Mouse (Mus musculus) heart, embryonic 11.5 days (tissue): ENCODE results near the gene Cbarp. TPM values are rescaled to one million over a fixed set of nuclear protein-coding genes. Genes with fewer than 3 reads are reported as not detected.

Experiments
- ATAC-seq: fragments of 200-750 bp; cut with Nextera tagmentation; replicated peaks from 2 replicates; pipeline ENCODE4 v1.8.0; 2017; ENCODE audit warnings: moderate library complexity; ENCODE audit not compliant: insufficient number of reproducible peaks, low FRiP score, low TSS enrichment
- H3K27ac ChIP-seq: fragments of 300-500 bp; sonication (generic); 2 replicates; pipeline ENCODE4 v1.5.1; 2014; ENCODE audit warnings: mild to moderate bottlenecking, low read depth, low read length
- H3K27me3 ChIP-seq: fragments of 300-500 bp; sonication (generic); 2 replicates; pipeline ENCODE4 v1.6.1; 2014; ENCODE audit warnings: mild to moderate bottlenecking, low read length, mixed read lengths; ENCODE audit not compliant: control insufficient read depth, insufficient read depth
- H3K36me3 ChIP-seq: fragments of 300-500 bp; sonication (generic); 2 replicates; pipeline ENCODE4 v1.6.1; 2014; ENCODE audit warnings: mild to moderate bottlenecking, low read length, moderate library complexity, mixed read lengths; ENCODE audit not compliant: control insufficient read depth, insufficient read depth
- H3K4me1 ChIP-seq: fragments of 300-500 bp; sonication (generic); 2 replicates; pipeline ENCODE4 v1.6.1; 2014; ENCODE audit warnings: low read length; ENCODE audit not compliant: control insufficient read depth, insufficient read depth
- H3K4me2 ChIP-seq: fragments of 300-500 bp; sonication (generic); 2 replicates; pipeline ENCODE4 v1.6.1; 2014; ENCODE audit warnings: mild to moderate bottlenecking, moderate library complexity
- H3K4me3 ChIP-seq: fragments of 300-500 bp; sonication (generic); 2 replicates; pipeline ENCODE4 v1.5.1; 2014; ENCODE audit warnings: low read depth, low read length
- H3K9ac ChIP-seq: fragments of 300-500 bp; sonication (generic); 2 replicates; pipeline ENCODE4 v1.6.1; 2014; ENCODE audit warnings: mild to moderate bottlenecking, low read depth, low read length, moderate library complexity
- H3K9me3 ChIP-seq: fragments of 300-500 bp; sonication (generic); replicated peaks from 2 replicates; pipeline ENCODE4 v1.6.1; 2016; ENCODE audit warnings: low read length; ENCODE audit not compliant: control insufficient read depth
- WGBS: fragments of 180-500 bp; shearing (Covaris S2); extraction: QIAGEN DNeasy Blood & Tissue Kit; methylation state at CpG from one replicate; pipeline ENCODE4 v1.1.7; 2014; ENCODE audit not compliant: insufficient replicate concordance; 5-methylcytosine and 5-hydroxymethylcytosine counted together
- polyA plus RNA-seq: library from polyadenylated mRNA; unstranded; fragments of >200 nt; fragmentation: Nextera tagmentation; extraction: Ambion mirVana; gene quantifications from 2 replicates; pipeline ENCODE4 v1.2.1, GENCODE M21; 2014

Cbarp gene
- polyA plus RNA-seq, 1 experiment from 2014 or later = 2.7 TPM

DNA sequence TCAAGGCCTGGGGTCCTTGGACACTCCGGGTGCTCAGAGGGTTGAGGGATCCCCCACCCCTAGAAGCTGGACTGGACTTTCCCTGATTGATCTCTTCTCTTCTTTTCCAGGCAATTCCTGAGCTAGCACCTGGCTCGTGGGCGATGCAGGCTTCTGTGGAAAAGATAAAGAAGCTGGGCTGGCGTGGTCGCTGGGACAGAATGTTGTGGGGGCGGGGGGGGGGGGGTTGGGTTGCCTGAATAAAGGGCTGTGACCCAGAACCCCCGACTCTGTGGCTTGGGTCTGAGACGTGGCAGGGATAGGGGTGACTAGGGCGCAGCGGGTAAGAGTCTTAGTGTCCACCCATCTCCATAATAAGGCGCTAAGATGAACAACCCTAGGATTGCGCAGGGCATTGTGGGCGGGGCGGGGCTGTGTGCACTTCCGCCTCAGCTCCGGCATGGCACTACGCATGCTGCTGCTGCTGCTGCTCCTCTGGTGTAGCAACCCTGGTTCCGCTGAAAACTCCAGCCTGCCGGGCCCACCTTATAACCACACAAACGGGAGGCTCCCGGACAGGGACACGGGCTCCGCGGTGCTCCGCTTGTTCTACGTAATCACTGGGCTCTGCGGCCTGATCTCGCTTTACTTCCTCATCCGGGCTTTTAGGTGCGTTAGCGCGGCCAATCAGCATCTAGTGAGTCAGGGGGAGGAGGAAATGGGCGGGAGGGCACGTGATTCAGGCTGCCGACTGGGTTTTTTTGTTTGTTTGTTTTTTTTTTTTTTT is 32.1 kb upstream of the Cbarp start, which contains the start of gene 1600002K03Rik:
1600002K03Rik (plus strand) TSS at position 418 of the 766 bp plus-strand sequence.
- Histone ChIP-seq H3K9me3 (no peaks in the 10 kb centered on the region), H3K27me3 (no peaks in the 10 kb centered on the region), H3K4me1 (peaks cover 17% of the 10 kb centered on the region), H3K27ac (peak within 1 kb of the TSS; percentile 80), H3K4me3 (peak within 1 kb of the TSS; percentile 65), H3K36me3 (peaks cover 20% of the 10 kb centered on the region), H3K4me2 (peak within 1 kb of the TSS; percentile 72), H3K9ac (peak within 1 kb of the TSS; percentile 80)
- 5% methylated on average over 35 of the region's 35 CpGs for WGBS
- ATAC-seq = peak; percentile 65

DNA sequence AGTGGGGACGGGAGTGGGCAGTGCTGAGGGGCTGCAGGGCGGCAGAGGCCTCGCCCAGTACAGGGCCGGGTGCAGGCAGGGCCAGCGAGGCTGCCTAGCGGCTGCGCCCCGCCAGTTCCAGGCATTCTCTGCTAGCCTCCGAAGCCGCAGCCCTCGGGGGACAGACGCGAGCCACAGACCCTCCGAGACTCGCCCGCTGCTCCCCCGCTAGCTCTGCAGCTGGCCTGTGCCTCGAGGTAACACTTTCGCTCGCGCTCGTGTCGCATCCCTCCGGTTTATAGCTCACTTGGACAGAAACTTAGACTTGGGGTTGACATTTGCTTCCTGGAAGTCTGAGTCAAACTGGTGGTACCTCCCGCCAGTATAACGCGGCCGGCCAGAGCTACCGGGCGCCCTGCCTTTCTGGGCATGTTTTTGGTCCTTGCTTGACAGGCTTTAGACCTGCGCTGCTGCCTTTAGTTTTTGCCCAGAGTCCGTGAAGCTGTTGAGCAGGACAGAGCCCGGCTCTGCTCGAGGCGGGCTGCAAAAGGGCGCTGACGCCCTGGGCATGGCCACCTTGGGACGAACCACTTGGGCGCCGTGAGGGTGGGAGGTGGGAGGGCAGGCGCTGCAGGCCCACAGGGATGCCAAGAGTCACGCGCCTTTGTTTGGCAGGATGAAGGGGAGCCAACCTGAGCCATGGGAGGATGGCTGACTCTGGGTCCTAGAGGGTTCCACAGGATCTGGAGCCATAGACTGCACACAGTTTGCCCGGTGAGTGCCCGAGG is 31.3 kb upstream of the Cbarp start:
- peak overlapping the region; percentile 72 for H3K4me2 ChIP-seq
- H3K4me1 ChIP-seq = peaks cover 15% of the 10 kb centered on the region
- 84% methylated on average over 45 of the region's 45 CpGs for WGBS
- H3K36me3 ChIP-seq = peaks cover 20% of the 10 kb centered on the region
- H3K9me3 ChIP-seq = no peaks in the 10 kb centered on the region
- H3K27me3 ChIP-seq = no peaks in the 10 kb centered on the region
- no peak for ATAC-seq
- H3K4me3 ChIP-seq = peak overlapping the region; percentile 65
- peak overlapping the region; percentile 80; the same call in 1 of the 2 replicates for H3K9ac ChIP-seq
- H3K27ac ChIP-seq = peak overlapping the region; percentile 80

DNA sequence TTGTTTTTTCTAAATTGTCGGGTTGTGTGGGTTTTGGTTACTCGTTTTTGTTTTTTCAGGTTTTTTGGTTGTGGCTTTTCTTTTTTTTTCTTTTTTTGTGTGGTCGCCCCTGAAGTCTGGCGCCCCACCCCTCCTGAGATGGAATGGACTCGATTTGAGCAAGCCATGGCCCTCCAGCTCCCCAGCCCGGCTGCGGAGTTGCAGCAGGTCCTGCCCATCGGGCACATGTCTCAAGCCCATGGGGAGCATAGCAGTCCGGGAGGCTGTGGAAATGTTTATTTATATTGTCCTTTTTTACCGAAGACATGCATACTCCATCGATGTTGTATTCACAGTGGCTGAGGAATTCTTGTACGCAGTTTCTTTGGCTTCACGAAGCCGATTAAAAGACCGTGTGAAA is 30.6 kb upstream of the Cbarp start:
- Histone ChIP-seq H3K9ac (no peak overlapping the region), H3K4me3 (no peak overlapping the region), H3K4me2 (no peak overlapping the region), H3K36me3 (peaks cover 20% of the 10 kb centered on the region), H3K9me3 (no peaks in the 10 kb centered on the region), H3K27ac (no peak overlapping the region), H3K27me3 (no peaks in the 10 kb centered on the region), H3K4me1 (peaks cover 18% of the 10 kb centered on the region)
- no peak for ATAC-seq
- WGBS = 85% methylated on average over 15 of the region's 15 CpGs

DNA sequence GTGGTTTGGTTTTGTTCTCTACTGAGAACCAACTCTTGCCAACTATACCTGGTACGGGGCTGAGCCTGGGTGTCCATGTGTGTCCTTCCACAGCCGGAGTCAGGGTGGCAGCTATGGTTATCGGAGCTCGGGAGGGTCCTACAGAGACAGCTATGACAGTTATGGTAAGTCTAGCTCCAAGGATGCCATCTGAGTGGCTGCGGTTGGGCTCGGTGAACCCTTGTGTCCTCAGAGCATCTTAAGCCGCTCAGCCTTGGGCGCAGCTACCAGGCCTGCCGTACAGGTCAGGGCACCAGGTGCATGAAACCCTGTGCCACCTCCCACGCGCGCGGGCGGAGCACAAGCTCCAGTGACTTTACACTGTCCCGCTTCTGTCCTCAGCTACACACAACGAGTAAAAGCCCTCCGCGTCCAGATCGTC is 30.0 kb upstream of the Cbarp start:
- 0 out of 2 replicates have a peak overlapping the region, but pooled peaks have one; percentile 8 for H3K4me3 ChIP-seq
- H3K27ac ChIP-seq = no peak overlapping the region
- peaks cover 20% of the 10 kb centered on the region for H3K36me3 ChIP-seq
- WGBS = 96% methylated on average over 19 of the region's 19 CpGs
- no peak for ATAC-seq
- no peaks in the 10 kb centered on the region for H3K27me3 ChIP-seq
- H3K4me1 ChIP-seq = peaks cover 24% of the 10 kb centered on the region
- no peak overlapping the region for H3K9ac ChIP-seq
- H3K4me2 ChIP-seq = no peak overlapping the region; the same call in 1 of the 2 replicates
- no peaks in the 10 kb centered on the region for H3K9me3 ChIP-seq

DNA sequence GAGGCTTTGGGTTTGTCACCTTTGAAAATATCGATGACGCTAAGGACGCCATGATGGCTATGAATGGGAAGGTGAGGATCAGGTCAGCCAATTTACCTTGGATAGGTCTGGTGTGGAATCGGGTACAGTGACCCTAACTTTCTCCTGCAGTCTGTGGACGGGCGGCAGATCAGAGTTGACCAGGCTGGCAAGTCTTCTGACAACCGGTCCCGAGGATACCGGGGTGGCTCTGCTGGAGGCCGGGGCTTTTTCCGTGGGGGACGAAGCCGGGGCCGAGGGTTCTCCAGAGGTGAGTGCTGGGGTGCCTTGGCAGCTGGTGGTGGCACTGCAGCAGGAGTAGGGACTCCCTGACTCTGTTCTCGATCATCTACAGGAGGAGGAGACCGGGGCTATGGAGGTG is 29.4 kb upstream of the Cbarp start:
- Histone ChIP-seq H3K4me1 (peaks cover 29% of the 10 kb centered on the region), H3K27ac (no peak overlapping the region), H3K36me3 (peaks cover 20% of the 10 kb centered on the region), H3K27me3 (no peaks in the 10 kb centered on the region), H3K4me3 (no peak overlapping the region), H3K4me2 (no peak overlapping the region), H3K9me3 (no peaks in the 10 kb centered on the region), H3K9ac (0 out of 2 replicates have a peak overlapping the region, but pooled peaks have one; percentile 39)
- no peak for ATAC-seq
- WGBS = 93% methylated on average over 16 of the region's 16 CpGs

DNA sequence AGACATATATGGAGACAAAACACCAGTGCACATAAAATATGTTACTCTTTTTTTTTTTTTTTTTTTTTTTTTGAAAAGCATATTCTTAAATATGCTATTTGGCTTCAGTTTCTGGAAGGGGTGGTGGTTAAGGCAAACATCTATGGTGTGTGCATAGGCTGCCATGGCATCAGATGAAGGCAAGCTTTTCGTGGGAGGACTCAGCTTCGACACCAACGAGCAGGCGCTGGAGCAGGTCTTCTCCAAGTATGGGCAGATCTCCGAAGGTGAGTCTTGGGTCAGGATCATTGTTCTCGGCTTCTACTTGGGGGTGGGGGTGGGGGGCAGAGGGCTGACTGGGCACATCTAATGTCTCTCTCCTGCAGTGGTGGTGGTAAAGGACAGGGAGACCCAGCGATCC is 29.0 kb upstream of the Cbarp start:
- Histone ChIP-seq H3K4me2 (no peak overlapping the region), H3K9ac (no peak overlapping the region), H3K27ac (no peak overlapping the region), H3K27me3 (no peaks in the 10 kb centered on the region), H3K36me3 (peaks cover 20% of the 10 kb centered on the region), H3K9me3 (no peaks in the 10 kb centered on the region), H3K4me3 (0 out of 2 replicates have a peak overlapping the region, but pooled peaks have one; percentile 8), H3K4me1 (peaks cover 33% of the 10 kb centered on the region)
- 91% methylated on average over 7 of the region's 7 CpGs for WGBS
- no peak for ATAC-seq

DNA sequence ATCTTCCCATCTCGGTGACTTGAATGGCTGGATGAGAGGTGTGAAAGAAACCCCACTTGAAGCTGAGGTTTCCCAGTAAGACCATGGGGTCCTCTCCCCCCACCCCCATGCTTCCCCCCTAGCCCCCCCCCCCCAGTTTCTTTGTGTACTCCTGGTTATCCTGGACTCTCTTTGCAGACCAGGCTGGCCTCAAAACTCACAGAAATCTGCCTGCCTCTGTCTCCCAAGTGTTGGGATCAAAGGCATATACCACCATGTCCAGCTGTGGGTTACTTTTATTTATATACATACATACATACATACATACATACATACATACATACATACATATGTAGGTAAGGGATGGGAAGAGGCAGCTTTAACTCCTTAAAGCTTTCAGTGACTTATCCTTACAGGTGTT is 28.4 kb upstream of the Cbarp start:
- Histone ChIP-seq H3K9ac (peak overlapping the region; percentile 100; the same call in 1 of the 2 replicates), H3K27ac (no peak overlapping the region), H3K36me3 (peaks cover 20% of the 10 kb centered on the region), H3K4me2 (peak overlapping the region; percentile 85), H3K9me3 (no peaks in the 10 kb centered on the region), H3K4me3 (peak overlapping the region; percentile 92), H3K4me1 (peaks cover 39% of the 10 kb centered on the region), H3K27me3 (no peaks in the 10 kb centered on the region)
- ATAC-seq = no peak
- WGBS = 73% methylated on average over 1 of the region's 1 CpGs

DNA sequence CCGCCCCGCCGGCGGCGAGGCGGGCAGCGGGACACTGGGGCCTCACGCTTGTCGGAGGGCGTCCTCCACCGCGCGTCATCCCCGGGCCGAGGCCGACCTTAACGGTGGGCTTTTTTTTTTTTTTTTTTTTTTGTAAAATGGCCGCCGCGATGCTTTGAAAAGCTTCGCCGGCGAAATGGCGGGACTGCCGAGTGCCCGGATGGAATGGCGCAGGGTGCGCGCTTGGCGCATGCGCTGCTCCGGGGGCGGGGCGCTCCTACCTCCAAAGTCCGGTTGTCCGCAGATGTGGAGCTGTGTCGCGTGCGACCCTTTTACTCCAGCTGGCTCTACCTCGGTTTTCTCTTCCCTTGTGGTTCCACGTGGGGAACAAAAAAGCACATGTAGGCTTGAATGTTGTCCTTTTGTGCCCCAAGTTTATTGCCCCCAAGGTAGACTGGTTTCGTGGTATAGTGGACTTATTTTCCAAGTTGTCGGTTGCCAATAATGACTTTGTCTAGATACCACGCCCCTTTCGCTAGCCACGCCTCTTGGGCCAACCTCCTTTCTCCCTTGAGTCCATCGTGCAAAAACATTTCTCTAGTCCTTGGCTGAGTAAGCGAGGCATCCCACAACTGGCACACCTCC is 27.5 kb upstream of the Cbarp start:
- peaks cover 20% of the 10 kb centered on the region for H3K36me3 ChIP-seq
- ATAC-seq = peak; percentile 56
- no peaks in the 10 kb centered on the region for H3K9me3 ChIP-seq
- peak overlapping the region; percentile 100 for H3K9ac ChIP-seq
- H3K4me1 ChIP-seq = peaks cover 46% of the 10 kb centered on the region
- peak overlapping the region; percentile 92 for H3K4me3 ChIP-seq
- 0% methylated on average over 37 of the region's 48 CpGs for WGBS
- peak overlapping the region; percentile 85 for H3K4me2 ChIP-seq
- H3K27me3 ChIP-seq = no peaks in the 10 kb centered on the region
- peak overlapping the region; percentile 100 for H3K27ac ChIP-seq
